Mouse (Mus musculus) heart, embryonic 11.5 days (tissue): ENCODE results near the gene Fhl1. TPM values are rescaled to one million over a fixed set of nuclear protein-coding genes. Genes with fewer than 3 reads are reported as not detected.

ENCODE experiments used
- ATAC-seq: fragments of 200-750 bp; cut with Nextera tagmentation; replicated peaks from 2 replicates; pipeline ENCODE4 v1.8.0; 2017; ENCODE audit warnings: moderate library complexity; ENCODE audit not compliant: insufficient number of reproducible peaks, low FRiP score, low TSS enrichment
- H3K27ac ChIP-seq: fragments of 300-500 bp; sonication (generic); 2 replicates; pipeline ENCODE4 v1.5.1; 2014; ENCODE audit warnings: mild to moderate bottlenecking, low read depth, low read length
- H3K27me3 ChIP-seq: fragments of 300-500 bp; sonication (generic); 2 replicates; pipeline ENCODE4 v1.6.1; 2014; ENCODE audit warnings: mild to moderate bottlenecking, low read length, mixed read lengths; ENCODE audit not compliant: control insufficient read depth, insufficient read depth
- H3K36me3 ChIP-seq: fragments of 300-500 bp; sonication (generic); 2 replicates; pipeline ENCODE4 v1.6.1; 2014; ENCODE audit warnings: mild to moderate bottlenecking, low read length, moderate library complexity, mixed read lengths; ENCODE audit not compliant: control insufficient read depth, insufficient read depth
- H3K4me1 ChIP-seq: fragments of 300-500 bp; sonication (generic); 2 replicates; pipeline ENCODE4 v1.6.1; 2014; ENCODE audit warnings: low read length; ENCODE audit not compliant: control insufficient read depth, insufficient read depth
- H3K4me2 ChIP-seq: fragments of 300-500 bp; sonication (generic); 2 replicates; pipeline ENCODE4 v1.6.1; 2014; ENCODE audit warnings: mild to moderate bottlenecking, moderate library complexity
- H3K4me3 ChIP-seq: fragments of 300-500 bp; sonication (generic); 2 replicates; pipeline ENCODE4 v1.5.1; 2014; ENCODE audit warnings: low read depth, low read length
- H3K9ac ChIP-seq: fragments of 300-500 bp; sonication (generic); 2 replicates; pipeline ENCODE4 v1.6.1; 2014; ENCODE audit warnings: mild to moderate bottlenecking, low read depth, low read length, moderate library complexity
- H3K9me3 ChIP-seq: fragments of 300-500 bp; sonication (generic); replicated peaks from 2 replicates; pipeline ENCODE4 v1.6.1; 2016; ENCODE audit warnings: low read length; ENCODE audit not compliant: control insufficient read depth
- WGBS: fragments of 180-500 bp; shearing (Covaris S2); extraction: QIAGEN DNeasy Blood & Tissue Kit; methylation state at CpG from one replicate; pipeline ENCODE4 v1.1.7; 2014; ENCODE audit not compliant: insufficient replicate concordance; 5-methylcytosine and 5-hydroxymethylcytosine counted together
- polyA plus RNA-seq: library from polyadenylated mRNA; unstranded; fragments of >200 nt; fragmentation: Nextera tagmentation; extraction: Ambion mirVana; gene quantifications from 2 replicates; pipeline ENCODE4 v1.2.1, GENCODE M21; 2014

The Fhl1 gene
- polyA plus RNA-seq, 1 experiment from 2014 or later = 135 TPM

- Histone ChIP-seq H3K36me3 (no peaks in the 10 kb centered on the region), H3K27ac (no peak overlapping the region), H3K4me2 (no peak overlapping the region), H3K9me3 (no peaks in the 10 kb centered on the region), H3K4me1 (no peaks in the 10 kb centered on the region), H3K9ac (no peak overlapping the region), H3K4me3 (no peak overlapping the region), H3K27me3 (no peaks in the 10 kb centered on the region)
- ATAC-seq = no peak
- 52% methylated on average over 7 of the region's 7 CpGs for WGBS
These were observed 24.8 kb downstream of the Fhl1 start for GRCm38 (mm10) chrX:56756352-56756751.

- Histone ChIP-seq H3K9me3 (no peaks in the 10 kb centered on the region), H3K4me2 (no peak overlapping the region), H3K4me3 (no peak overlapping the region), H3K4me1 (no peaks in the 10 kb centered on the region), H3K9ac (no peak overlapping the region), H3K27me3 (no peaks in the 10 kb centered on the region), H3K27ac (no peak overlapping the region), H3K36me3 (no peaks in the 10 kb centered on the region)
- WGBS = 85% methylated on average over 3 of the region's 3 CpGs
- ATAC-seq = no peak
These were observed 28.7 kb downstream of the Fhl1 start for GRCm38 (mm10) chrX:56760257-56760760.

- no peak overlapping the region for H3K4me3 ChIP-seq
- H3K4me1 ChIP-seq = peaks cover 2% of the 10 kb centered on the region; the same call in 1 of the 2 replicates
- H3K4me2 ChIP-seq = no peak overlapping the region
- no peaks in the 10 kb centered on the region for H3K36me3 ChIP-seq
- H3K27me3 ChIP-seq = no peaks in the 10 kb centered on the region
- no peaks in the 10 kb centered on the region for H3K9me3 ChIP-seq
- H3K9ac ChIP-seq = no peak overlapping the region
- H3K27ac ChIP-seq = no peak overlapping the region
- ATAC-seq = no peak
These were observed 38.3 kb downstream of the Fhl1 start for GRCm38 (mm10) chrX:56769838-56770237.

- no peak overlapping the region for H3K4me2 ChIP-seq
- no peak overlapping the region for H3K4me3 ChIP-seq
- no peak for ATAC-seq
- no peak overlapping the region for H3K9ac ChIP-seq
- no peaks in the 10 kb centered on the region for H3K27me3 ChIP-seq
- H3K36me3 ChIP-seq = no peaks in the 10 kb centered on the region
- no peaks in the 10 kb centered on the region for H3K9me3 ChIP-seq
- H3K27ac ChIP-seq = no peak overlapping the region
- H3K4me1 ChIP-seq = peaks cover 2% of the 10 kb centered on the region; the same call in 1 of the 2 replicates
- WGBS = 55% methylated on average over 1 of the region's 1 CpGs
These were observed 40.2 kb downstream of the Fhl1 start for GRCm38 (mm10) chrX:56771751-56772150.

- no peaks in the 10 kb centered on the region for H3K27me3 ChIP-seq
- H3K9me3 ChIP-seq = no peaks in the 10 kb centered on the region
- no peaks in the 10 kb centered on the region for H3K36me3 ChIP-seq
- no peak overlapping the region for H3K4me2 ChIP-seq
- ATAC-seq = no peak
- 85% methylated on average over 4 of the region's 4 CpGs for whole genome bisulfite sequencing
- H3K4me3 ChIP-seq = no peak overlapping the region
- H3K27ac ChIP-seq = no peak overlapping the region
- H3K4me1 ChIP-seq = peaks cover 2% of the 10 kb centered on the region; the same call in 1 of the 2 replicates
- H3K9ac ChIP-seq = no peak overlapping the region
These were observed 41.7 kb downstream of the Fhl1 start for GRCm38 (mm10) chrX:56773329-56773728.

- ATAC-seq = no peak
- Histone ChIP-seq H3K9ac (no peak overlapping the region), H3K4me2 (no peak overlapping the region), H3K36me3 (no peaks in the 10 kb centered on the region), H3K4me3 (no peak overlapping the region), H3K4me1 (no peaks in the 10 kb centered on the region), H3K27ac (no peak overlapping the region), H3K9me3 (no peaks in the 10 kb centered on the region), H3K27me3 (no peaks in the 10 kb centered on the region)
- 70% methylated on average over 6 of the region's 6 CpGs for WGBS
These were observed 54.9 kb downstream of the Fhl1 start for GRCm38 (mm10) chrX:56786281-56787061.

- no peak overlapping the region for H3K4me2 ChIP-seq
- no peaks in the 10 kb centered on the region for H3K9me3 ChIP-seq
- no peak for ATAC-seq
- H3K9ac ChIP-seq = no peak overlapping the region
- WGBS = 88% methylated on average over 3 of the region's 3 CpGs
- no peaks in the 10 kb centered on the region for H3K27me3 ChIP-seq
- no peaks in the 10 kb centered on the region for H3K4me1 ChIP-seq
- no peaks in the 10 kb centered on the region for H3K36me3 ChIP-seq
- H3K27ac ChIP-seq = no peak overlapping the region
- no peak overlapping the region for H3K4me3 ChIP-seq
These were observed 55.9 kb downstream of the Fhl1 start for GRCm38 (mm10) chrX:56787486-56787885.

- no peaks in the 10 kb centered on the region for H3K36me3 ChIP-seq
- H3K4me1 ChIP-seq = no peaks in the 10 kb centered on the region
- no peaks in the 10 kb centered on the region for H3K9me3 ChIP-seq
- H3K27ac ChIP-seq = no peak overlapping the region
- no peak overlapping the region for H3K4me2 ChIP-seq
- H3K9ac ChIP-seq = no peak overlapping the region
- no peaks in the 10 kb centered on the region for H3K27me3 ChIP-seq
- no peak for ATAC-seq
- 87% methylated on average over 4 of the region's 4 CpGs for WGBS
- no peak overlapping the region for H3K4me3 ChIP-seq
These were observed 59.0 kb downstream of the Fhl1 start for GRCm38 (mm10) chrX:56790591-56790990.

- H3K4me1 ChIP-seq = no peaks in the 10 kb centered on the region
- no peak overlapping the region for H3K27ac ChIP-seq
- ATAC-seq = no peak
- no peaks in the 10 kb centered on the region for H3K27me3 ChIP-seq
- 59% methylated on average over 15 of the region's 15 CpGs for WGBS
- no peaks in the 10 kb centered on the region for H3K9me3 ChIP-seq
- H3K4me2 ChIP-seq = no peak overlapping the region
- H3K9ac ChIP-seq = no peak overlapping the region
- no peaks in the 10 kb centered on the region for H3K36me3 ChIP-seq
- no peak overlapping the region for H3K4me3 ChIP-seq
These were observed 59.7 kb downstream of the Fhl1 start for GRCm38 (mm10) chrX:56791268-56791667.
